Mouse (Mus musculus): ENCODE measurements around the gene Srrm2.

Gene Srrm2

DNA sequence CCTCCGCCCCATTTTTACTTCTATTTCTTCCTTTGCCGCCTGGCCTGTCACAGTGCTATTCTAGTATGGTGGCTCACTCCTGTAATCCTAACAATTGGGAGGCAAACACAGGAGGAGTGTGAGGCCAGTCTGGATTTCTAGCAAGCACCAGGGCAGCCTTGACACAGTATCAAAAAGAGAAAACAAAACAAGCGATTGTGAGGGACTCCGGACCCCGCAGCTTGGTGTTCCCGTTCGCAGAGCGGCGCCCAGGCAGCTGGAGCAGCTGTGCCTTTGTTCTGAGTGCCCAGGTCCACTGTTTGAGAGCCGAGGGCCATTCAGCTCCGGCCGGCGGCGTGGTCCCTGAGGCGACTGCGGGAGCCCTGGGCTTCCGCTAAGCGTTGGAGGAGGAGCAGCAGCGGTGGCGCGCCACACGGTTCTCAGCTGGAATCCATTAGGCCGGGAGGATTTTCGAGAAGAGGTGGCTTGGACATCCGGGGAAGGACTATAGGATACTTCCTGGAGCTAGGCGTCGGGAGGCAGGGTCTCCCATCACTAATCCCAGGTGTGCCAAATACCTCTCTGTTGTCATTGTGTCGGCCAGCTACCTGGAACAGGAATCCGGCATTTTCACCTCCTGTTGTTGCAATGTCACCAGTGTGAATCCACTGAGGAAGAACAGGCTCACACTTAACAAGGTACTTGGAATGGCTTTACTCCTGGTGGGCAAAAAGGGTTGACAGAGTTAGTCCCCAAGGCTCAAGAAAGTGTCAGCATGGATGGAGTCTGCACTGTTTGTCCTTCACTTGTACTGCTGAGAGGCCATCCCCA is at the start of gene Srrm2:
Gene Srrm2 (plus strand): TSS at position 264 of the 810 bp plus-strand sequence.
- DNase-seq (ENCODE audit: low spot score): peak; percentile 73

DNA sequence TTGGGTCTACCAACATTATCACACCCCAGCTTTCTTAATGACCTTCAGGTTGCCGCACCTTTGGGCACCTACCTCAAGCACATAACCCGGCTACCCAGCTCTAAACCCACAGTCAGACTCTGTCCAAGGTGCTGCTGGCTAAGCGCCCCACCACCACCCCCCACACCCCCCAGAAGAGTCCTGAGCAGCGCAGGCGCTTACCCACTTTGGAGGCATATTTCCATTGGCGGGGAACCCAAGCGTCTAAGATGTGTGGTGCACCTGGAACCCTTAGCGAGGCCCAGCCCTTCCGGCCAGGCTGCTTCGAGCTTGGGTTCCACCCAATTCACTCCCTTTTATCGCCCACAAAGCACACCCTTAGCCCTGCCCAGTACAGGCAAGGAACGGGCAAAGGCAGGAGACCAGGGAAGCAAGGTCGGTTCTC is 49.7 kb upstream of the Srrm2 start, which contains the start of gene Paqr4:
Gene Paqr4 (minus strand): TSS at position 270 of the 424 bp plus-strand sequence.
- peak; percentile 39 for DNase-seq (ENCODE audit: low spot score)

DNA sequence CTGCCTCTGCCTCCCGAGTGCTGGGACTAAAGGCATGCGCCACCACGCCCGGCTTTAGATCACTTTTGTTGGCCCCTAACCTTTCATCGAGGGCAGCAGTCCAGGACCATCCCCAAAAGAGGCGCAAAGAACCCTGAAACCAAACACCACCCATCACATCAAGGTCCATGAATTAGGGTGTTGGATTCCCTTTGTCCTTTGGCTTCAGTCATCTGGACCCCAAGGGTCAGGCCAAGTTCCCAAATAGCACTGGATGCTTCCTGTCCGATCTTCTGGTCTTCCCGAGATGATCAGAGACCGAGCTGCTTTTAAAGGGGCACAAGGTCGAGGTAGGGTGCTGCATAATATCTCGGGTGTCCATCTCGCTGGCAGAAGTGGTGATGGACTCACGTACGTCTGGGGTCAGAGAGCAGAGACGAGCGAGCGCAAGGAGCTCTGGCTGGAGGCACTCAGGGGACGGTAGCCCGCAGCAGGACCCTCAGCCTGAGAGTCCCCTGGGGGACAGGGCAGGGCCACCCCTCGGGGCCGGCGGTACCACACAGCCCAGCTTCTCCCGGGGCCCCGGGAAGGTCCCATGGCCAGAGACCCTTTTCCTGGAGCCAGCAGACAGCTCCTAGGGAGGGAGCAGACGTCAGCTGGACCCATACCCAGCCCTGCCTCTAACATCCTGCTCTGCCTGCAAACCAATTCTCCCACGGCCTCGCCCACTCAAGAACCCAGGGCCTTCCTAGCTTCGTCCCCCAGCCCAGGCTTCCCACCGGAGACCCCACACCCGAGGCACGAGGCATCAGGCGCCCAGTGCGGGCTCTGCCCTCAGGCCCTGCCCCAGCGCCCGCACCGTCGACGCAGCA is 48.7 kb upstream of the Srrm2 start:
- no peak for DNase-seq (ENCODE audit: low spot score)

DNA sequence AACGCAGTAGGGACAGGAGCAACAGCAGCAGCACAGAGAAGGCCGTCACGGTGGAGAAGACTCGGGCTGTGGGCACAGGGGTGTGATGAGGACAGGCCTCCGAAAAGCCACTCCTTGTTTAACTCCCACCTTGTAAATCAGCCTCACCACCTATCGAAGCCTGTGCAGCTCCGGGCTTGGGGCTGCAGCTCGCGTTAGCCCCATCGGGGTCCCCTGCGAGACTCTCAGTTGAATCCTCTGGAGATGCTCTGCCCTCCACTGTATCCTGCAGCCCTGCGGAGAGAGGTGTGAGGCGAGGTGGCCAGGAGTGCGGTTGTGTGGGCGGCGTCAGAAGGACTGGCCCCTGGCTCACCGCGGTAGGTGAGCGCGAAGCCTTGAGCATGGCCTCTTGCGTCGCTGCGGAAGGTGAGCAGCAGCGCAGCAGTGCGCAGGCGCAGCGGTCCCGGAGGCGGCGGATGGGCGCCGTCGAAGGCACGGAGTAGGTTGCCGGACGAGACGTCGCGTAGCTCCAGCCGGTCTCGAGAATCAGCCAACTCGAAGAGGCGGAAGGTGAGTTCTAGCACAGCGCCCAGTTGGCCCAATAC is 48.0 kb upstream of the Srrm2 start:
- no peak for DNase-seq (ENCODE audit: low spot score)

DNA sequence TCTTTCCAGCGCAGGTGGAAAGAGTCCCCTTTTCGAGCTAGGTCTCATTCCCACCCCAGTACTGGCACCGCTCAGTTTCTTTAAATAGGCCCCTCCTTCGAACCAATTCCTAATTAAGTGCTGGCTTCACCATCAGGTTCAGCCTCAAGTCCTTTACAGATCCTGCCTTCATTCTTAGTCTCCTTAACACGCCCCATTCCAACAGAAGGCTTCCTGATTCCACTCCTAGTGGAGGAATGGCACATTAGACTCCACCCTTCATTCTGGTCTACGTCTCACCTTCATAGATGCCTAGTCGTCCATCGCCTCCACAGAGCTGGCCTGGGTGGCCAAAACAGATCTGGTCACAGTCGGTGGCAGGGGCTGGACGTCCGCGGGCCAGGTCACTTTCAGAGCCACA is 47.4 kb upstream of the Srrm2 start:
- DNase-seq (ENCODE audit: low spot score): no peak

DNA sequence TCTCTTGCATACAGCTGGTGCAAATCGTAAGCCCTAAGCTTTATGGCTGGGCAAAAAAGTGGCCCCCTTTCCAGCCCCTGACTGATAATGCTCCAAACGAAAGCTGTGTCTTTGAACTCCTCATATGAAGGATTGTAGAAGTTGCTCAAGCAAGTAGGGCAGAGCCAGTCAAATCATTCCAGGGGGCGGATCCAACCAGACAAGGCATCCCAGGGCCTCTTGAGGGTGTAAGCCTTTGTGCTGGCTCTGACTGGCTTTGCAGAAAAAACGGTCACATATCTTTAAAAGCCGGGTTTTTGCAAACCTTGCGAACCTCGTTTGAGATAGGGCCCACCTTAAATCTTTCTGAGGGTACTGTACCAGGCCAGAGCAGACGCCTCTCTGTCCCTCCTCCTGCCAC is 46.3 kb upstream of the Srrm2 start:
- no peak for DNase-seq (ENCODE audit: low spot score)

DNA sequence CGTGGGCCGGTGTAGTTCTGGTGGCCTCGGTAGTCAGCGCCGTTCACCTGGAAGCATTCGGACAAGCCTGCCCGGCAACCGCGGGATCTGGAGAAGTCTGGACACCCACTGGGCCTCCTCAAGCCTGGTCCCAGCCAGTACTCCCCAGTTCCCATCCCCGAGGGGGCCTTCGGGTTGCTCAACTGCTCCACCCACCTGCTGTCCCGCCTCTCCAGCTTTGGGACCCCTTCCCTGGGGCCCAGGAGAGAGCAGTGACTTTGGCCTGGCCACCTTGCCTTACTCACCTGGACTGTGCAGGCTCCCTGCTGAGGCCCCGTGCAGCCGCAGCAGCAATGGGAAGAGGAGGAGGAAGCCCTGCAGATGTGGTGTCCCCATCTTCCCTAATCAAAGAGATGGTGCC is 45.7 kb upstream of the Srrm2 start:
- no peak for DNase-seq (ENCODE audit: low spot score)

DNA sequence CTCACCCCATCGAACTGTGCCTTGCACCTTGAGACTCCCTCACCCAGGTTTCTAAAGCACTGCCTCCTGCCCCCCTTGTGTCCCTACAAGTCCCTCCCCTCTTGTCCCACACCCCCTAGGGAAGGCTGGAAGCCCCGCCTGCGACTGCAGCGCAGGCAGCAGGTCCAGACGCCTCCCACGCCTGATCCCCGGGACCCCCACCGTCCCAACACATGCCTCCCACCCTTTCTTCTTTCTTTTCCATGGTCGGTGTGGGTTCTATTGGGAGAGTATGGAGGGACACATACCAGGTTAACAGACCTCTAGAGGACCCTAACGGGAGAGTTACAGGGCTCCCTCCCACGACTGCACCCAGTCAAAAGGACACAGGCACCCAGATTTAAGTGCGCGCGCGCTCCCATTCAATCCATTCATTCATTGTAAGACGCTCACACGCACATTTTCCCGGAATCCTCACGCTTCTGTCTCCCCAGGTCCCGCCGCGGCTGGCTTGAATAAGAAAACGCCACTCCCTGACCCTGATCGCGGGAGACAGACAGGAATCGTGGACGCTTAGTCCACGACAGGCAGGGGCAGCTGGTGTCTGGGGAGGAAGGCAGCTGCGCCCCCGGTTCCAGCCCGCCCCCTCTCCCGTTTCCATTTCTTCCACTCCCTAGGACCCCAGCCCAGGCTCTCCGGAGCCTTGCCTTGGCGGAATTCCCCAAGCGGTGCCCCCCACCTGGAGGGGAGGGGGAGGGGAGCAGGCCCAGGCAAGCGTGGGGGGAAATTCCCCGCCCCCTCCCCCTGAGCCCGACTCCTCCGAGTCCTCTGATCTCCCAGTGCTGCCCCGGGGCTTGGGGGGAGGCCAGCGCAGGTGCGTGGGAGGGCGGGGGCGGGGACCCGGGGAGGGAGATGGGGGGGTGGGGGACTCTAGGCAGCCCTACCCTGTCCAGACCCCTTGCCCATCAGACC is 44.8 kb upstream of the Srrm2 start, which contains the start of gene Kremen2:
Gene Kremen2 (minus strand): TSS at position 533 of the 951 bp plus-strand sequence.
- DNase-seq (ENCODE audit: low spot score): peak; percentile 41

DNA sequence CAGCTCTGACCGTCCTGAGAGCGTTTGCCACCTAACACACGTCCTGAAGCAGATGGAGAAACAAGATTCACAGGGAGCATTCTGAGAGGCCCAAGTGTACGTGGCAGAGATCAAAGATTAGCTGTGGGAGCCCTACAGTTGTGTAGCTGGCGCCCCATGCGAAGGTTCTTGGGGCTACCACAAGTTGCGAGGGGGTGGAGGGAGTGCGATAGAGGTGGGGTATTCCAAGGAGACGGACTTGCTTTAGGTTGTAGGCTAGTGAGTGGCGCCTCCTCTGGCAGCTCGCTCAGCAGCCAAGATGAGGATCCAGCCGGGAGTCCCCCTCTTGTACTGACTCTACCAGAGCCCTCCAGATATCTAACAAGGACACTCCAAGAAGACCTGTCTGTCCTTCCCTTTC is 44.0 kb upstream of the Srrm2 start:
- no peak for DNase-seq (ENCODE audit: low spot score)

DNA sequence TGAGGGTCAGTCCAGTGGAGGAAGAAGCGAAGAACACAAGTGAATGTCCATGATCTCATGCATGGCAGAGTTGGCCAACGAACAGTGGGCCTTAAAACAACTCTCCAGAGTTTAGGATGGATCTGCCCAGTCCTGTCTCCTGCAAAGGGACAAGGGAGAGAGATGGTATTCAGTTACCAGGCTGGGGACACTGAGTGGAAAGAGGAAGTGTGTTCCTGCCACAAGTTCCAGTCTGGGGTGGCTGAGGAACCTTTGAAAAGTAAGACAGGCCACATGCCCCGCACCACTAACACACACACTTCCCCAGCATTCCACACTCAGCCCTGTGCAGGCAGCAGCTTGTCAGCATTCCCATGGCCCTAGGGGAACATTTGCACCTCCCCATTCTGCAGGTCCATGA is 43.6 kb upstream of the Srrm2 start:
- DNase-seq (ENCODE audit: low spot score): no peak

DNA sequence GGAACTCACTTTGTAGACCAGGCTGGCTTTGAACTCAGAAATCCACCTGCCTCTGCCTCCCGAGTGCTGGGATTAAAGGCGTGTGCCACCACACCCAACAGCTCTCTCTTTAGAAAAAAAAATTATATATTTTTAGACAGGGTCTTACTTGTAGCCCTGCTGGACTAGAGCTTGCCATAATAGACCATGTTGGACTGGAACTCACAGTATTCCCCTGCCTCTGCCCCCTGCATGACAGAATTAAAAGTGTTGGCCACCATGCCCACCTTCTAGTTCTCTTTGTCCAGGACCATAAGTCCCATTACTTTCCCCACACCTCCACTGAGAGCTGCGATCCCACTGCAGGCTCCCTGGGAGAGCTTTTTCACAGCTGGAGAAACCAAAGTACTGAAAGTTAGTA is 42.9 kb upstream of the Srrm2 start:
- no peak for DNase-seq (ENCODE audit: low spot score)

DNA sequence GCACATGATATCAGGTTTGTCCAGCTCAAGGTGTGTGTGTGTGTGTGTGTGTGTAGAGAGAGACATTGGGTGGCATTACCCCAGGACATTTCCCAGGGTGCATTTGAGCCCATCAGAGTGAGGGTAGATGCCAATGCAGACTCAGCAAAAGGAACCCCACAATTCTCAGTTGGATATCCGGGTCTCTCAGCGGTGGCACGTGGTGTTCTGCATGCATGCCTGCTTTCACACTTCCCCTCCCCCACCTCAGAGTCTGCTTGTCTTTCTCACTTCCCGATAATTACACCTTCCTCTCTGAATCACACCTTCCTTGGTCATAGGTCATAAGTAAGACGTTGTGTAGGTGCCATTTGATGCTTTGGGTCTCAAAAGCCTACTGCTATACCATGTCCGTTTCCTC is 42.3 kb upstream of the Srrm2 start:
- DNase-seq (ENCODE audit: low spot score): no peak

DNA sequence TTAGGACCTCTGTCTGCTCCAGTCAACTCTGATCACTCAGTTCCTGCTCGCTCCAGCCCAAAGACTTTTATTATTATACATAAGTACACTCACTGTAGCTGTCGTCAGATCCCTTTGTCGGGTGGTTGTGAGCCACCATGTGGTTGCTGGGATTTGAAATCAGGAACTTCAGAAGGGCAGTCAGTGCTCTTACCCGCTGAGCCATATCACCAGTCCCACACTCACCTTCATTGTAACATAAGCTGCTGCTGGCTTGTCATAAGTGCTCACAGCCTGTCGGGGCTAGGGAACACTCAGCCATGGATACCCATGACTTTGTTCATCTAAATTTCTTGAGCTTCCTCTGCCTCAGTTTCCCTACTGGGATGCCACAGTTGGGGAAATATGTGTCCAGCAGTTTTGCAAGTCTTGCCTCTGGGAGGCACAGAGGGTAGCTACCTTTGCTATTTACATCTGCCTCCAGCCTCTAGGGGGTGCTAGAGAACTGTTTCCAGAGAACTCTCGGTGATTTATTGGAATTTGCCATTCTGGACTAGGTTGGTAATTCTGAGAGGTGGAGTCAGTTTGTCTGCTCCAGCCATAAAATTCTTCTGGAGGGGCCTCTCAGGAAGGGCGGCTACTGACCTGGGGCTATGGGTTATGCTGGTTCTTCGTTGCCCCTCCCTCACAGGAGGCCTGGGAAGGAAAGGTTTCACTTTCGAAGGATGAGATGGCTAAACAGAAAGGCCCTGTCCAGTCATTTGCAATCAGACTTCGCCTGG is 41.5 kb upstream of the Srrm2 start:
- DNase-seq (ENCODE audit: low spot score): peak; percentile 90

DNA sequence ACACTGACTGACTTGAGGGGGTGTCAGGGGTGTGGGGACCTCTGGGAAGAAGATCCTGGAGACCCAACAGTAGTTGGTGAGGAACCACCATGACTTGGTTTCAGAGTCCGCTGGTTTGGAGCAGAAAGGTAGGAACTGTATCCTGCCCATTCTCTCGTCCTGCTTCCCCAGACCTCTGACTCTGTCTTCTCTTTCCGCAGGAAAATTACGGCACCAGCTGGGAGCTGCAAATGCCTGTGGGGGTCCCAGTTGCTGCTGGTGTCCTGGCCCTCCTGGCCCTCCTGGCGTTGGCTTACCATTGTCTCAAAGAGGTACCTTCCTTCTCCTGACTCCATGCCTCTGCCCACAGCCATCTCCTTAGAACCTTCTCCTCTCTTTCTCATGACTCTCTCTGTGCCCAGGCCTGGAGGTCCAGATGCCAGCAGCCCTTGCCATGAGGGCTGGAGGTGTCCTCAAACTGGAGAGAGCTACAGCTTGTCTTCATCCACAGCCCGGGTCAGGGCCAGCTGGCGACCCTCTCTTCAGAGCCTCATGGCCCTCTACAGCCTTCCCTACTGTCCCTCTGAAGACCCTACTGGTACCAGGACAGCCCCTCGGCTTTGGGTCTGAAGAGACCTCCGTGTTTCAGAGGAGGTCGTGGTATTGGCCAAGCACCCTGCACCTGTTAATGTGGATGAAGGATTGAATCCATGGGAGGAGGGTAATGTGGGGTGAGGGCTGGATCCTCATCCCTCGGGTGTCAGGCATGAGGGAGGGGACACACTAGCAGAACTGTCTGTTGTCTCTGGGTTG is 40.7 kb upstream of the Srrm2 start:
- DNase-seq (ENCODE audit: low spot score): no peak

DNA sequence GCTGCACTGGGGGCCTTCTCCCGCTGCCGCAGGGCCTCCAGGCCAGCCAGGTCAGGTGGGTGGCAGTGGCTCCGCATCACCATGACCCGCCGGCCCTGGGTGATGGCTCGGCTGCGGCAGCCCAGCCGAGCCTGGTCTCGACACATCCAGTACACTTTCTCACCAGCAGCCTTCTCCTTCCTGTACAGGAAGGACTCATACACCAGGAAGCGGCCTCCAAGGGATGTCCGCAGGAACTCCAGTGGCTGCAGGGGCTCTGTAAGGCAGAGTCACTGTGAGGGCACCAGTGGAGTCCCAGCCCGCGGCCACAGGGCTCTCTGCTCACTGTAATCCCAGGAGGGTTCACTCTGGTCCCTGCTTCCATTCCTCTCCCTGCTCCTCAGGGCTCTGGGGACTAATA is 34.6 kb upstream of the Srrm2 start:
- no peak for DNase-seq (ENCODE audit: low spot score)

DNA sequence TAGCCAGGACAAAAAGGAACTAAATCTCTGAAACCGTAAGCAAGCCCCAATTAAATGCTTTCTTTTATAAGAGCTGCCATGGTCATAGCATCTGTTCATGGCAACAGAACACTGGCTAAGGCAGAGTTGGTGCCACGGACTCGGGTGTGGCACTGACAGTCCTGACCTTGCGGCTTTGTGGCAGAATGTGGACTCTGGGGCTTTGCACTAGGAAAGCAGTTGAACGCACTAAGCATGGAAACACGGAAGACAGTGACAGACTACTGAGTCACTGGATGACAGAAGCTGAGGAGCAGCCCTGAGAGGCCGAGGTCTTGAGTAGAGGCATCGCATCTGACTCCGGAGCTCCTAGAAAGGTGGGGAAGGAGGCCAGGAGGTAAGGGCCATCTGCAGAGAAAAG is 32.8 kb upstream of the Srrm2 start:
- DNase-seq (ENCODE audit: low spot score): no peak

DNA sequence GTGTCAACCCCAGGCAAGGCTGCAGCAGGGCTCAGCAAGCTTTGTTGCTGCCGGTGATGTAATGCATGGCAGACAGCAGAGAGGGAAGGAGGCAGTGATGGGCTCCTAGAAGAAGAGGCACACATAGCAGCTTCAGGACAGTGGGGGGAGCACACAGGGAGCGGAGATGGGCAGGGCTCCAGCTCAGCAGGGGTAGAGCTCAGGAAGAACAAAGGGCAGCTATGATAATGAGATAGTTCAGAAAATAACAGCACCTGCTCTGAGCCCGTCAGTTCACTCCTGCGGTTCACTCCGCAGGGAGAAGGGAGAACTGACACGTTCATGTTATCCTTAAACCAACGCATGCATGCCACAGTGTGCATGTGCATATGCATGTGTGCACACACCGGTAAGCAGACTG is 31.5 kb upstream of the Srrm2 start:
- DNase-seq (ENCODE audit: low spot score): no peak

DNA sequence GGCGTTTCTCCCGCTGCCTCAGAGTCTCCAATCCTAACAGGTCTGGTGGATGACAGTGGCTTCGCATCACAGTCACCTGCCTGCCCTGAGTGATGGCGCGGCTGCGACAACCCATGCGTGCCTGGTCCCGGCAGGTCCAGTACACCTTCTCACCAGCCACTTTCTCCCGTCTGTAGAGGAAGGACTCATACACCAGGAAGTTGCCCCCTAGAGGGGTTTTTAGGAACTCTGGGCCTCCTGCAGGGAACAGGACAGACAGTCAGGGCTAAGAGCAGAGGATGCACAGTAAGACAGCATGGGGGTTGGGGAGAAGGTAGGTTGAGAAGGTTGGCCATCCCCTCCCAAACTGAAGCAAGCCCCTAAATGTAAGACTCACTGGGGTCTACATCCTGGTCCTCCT is 30.1 kb upstream of the Srrm2 start:
- DNase-seq (ENCODE audit: low spot score): no peak

DNA sequence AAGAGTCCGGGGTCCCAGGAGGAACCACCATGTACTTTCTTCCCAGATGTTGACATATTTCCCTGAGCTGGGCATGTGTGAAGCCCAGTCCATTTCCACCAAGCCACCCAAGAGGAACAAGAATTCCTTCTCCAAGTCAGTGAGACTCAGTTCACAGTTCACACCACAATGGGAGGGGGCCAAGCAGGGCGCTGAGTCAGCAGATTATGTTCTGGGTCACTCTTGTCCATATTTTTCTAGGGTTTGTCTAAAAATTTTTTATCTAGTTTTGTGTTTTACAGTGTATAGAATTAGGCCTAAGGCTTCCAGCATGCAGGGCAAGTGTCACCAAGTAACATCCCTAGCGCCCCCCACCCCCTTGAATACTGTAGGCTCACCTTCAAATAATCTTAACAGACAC is 29.2 kb upstream of the Srrm2 start:
- DNase-seq (ENCODE audit: low spot score): no peak

DNA sequence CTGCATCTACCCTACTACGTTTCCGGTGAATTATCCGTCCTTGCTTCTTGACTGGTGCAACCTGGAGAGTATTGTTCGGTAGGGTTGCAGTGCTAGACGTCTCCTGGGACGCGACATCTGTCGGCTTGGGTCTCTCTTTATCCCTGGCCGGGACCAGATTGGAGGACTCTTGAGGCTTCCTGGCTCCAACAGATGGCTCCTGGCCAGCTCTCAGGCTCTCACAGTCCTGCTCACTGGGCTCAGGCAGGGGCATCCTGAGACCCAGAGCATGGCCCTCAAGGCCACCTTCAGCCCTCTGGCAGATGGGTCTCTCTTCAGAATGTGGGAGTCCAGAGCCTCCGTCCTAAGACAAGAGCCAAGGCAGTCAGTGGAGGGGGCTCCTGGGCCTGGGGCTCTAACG is 27.4 kb upstream of the Srrm2 start:
- DNase-seq (ENCODE audit: low spot score): no peak
